Mouse (Mus musculus): ENCODE measurements around the gene 2210017I01Rik.

The 2210017I01Rik gene

GRCm38 (mm10) chr3:92607392-92607791 lies at the start of gene 2210017I01Rik:
TSS of gene 2210017I01Rik (minus strand) at chr3:92607492.
- in situ Hi-C loops (cut with MboI, MseI) = loop anchor here in 1 of 2 experiments (25.0 kb wide), 1 partner anchor 945 kb away; no protein-coding TSS in a partner anchor

- in situ Hi-C loops (cut with MboI, MseI) = no loop called here
These were observed 49.5 kb upstream of the 2210017I01Rik start, which contains the start of gene Lce1b for GRCm38 (mm10) chr3:92656826-92657225. TSS of gene Lce1b (minus strand) at chr3:92656926.

- in situ Hi-C loops (cut with MboI, MseI) = no loop called here
These were observed 40.9 kb upstream of the 2210017I01Rik start, which contains the start of gene Lce1a1 for GRCm38 (mm10) chr3:92648207-92648606. TSS of gene Lce1a1 (minus strand) at chr3:92648307.

- in situ Hi-C loops (cut with MboI, MseI) = no loop called here
These were observed 32.6 kb upstream of the 2210017I01Rik start for GRCm38 (mm10) chr3:92639854-92640253.

- in situ Hi-C loops (cut with MboI, MseI) = no loop called here
These were observed 31.3 kb upstream of the 2210017I01Rik start for GRCm38 (mm10) chr3:92638653-92638991.

GRCm38 (mm10) chr3:92637745-92638652 lies 30.7 kb upstream of the 2210017I01Rik start:
- in situ Hi-C loops (cut with MboI, MseI) = no loop called here

GRCm38 (mm10) chr3:92621560-92621959 lies 14.3 kb upstream of the 2210017I01Rik start, which contains the start of gene Lce6a:
TSS of gene Lce6a (minus strand) at chr3:92621660.
- in situ Hi-C loops (cut with MboI, MseI) = loop anchor here in 1 of 2 experiments (25.0 kb wide), 1 partner anchor 959 kb away; no protein-coding TSS in a partner anchor

GRCm38 (mm10) chr3:92609804-92610203 lies 2.5 kb upstream of the 2210017I01Rik start:
- in situ Hi-C loops (cut with MboI, MseI) = loop anchor here in 1 of 2 experiments (25.0 kb wide), 1 partner anchor 948 kb away; no protein-coding TSS in a partner anchor

GRCm38 (mm10) chr3:92602169-92602568 lies 5.1 kb downstream of the 2210017I01Rik start:
- in situ Hi-C loops (cut with MboI, MseI) = loop anchor here (5.0 to 25.0 kb wide), 3 partner anchors 445 to 940 kb away; no protein-coding TSS in a partner anchor

- in situ Hi-C loops (cut with MboI, MseI) = loop anchor here (5.0 to 25.0 kb wide), 3 partner anchors 443 to 938 kb away; no protein-coding TSS in a partner anchor
These were observed 6.8 kb downstream of the 2210017I01Rik start for GRCm38 (mm10) chr3:92600456-92600855.

GRCm38 (mm10) chr3:92599973-92600372 lies 7.3 kb downstream of the 2210017I01Rik start:
- in situ Hi-C loops (cut with MboI, MseI) = loop anchor here (5.0 to 25.0 kb wide), 3 partner anchors 443 to 938 kb away; no protein-coding TSS in a partner anchor

GRCm38 (mm10) chr3:92598429-92598828 lies 8.9 kb downstream of the 2210017I01Rik start:
- in situ Hi-C loops (cut with MboI, MseI) = no loop called here

GRCm38 (mm10) chr3:92588858-92589257 lies 18.4 kb downstream of the 2210017I01Rik start, which contains the start of gene Smcp:
TSS of gene Smcp (minus strand) at chr3:92588997.
- in situ Hi-C loops (cut with MboI, MseI) = no loop called here

GRCm38 (mm10) chr3:92587190-92587589 lies 20.1 kb downstream of the 2210017I01Rik start:
- in situ Hi-C loops (cut with MboI, MseI) = no loop called here

- in situ Hi-C loops (cut with MboI, MseI) = no loop called here
These were observed 22.2 kb downstream of the 2210017I01Rik start for GRCm38 (mm10) chr3:92585055-92585454.

GRCm38 (mm10) chr3:92583164-92583826 lies 24.0 kb downstream of the 2210017I01Rik start:
- in situ Hi-C loops (cut with MboI, MseI) = no loop called here

- in situ Hi-C loops (cut with MboI, MseI) = no loop called here
These were observed 27.8 kb downstream of the 2210017I01Rik start for GRCm38 (mm10) chr3:92579508-92579907.

- in situ Hi-C loops (cut with MboI, MseI) = no loop called here
These were observed 28.5 kb downstream of the 2210017I01Rik start for GRCm38 (mm10) chr3:92578652-92579413.

- in situ Hi-C loops (cut with MboI, MseI) = no loop called here
These were observed 33.7 kb downstream of the 2210017I01Rik start, which contains the start of gene Ivl for GRCm38 (mm10) chr3:92573449-92574041. TSS of gene Ivl (minus strand) at chr3:92573735.

- in situ Hi-C loops (cut with MboI, MseI) = no loop called here
These were observed 34.7 kb downstream of the 2210017I01Rik start for GRCm38 (mm10) chr3:92572514-92573155.

Measured in T-helper 17 cell (primary cell).